Mouse (Mus musculus) MEL (cell line): Measurements from ENCODE around the gene Edil3.

Source experiments
- CTCF ChIP-seq, 3 experiments: IDR thresholded peaks in 2 of 3; conservative IDR thresholded peaks in 1 of 3; 2 replicates each; pipeline ENCODE4 v1.5.1; 2011 to 2012; ENCODE audit warnings: low read length in 3 of 3, low read depth in 2 of 3, mild to moderate bottlenecking in 2 of 3, improper control_type of control experiment in 1 of 3, inconsistent platforms in 1 of 3, mixed read lengths in 1 of 3, moderate library complexity in 1 of 3; ENCODE audit not compliant: control insufficient read depth in 1 of 3, insufficient read depth in 1 of 3, poor library complexity in 1 of 3, severe bottlenecking in 1 of 3
- E2F4 ChIP-seq: IDR thresholded peaks from 2 replicates; pipeline ENCODE4 v1.6.1; 2011; ENCODE audit warnings: low read depth, low read length, improper control_type of control experiment, borderline replicate concordance
- ELF1 ChIP-seq: IDR thresholded peaks from 2 replicates; pipeline ENCODE4 v1.6.1; 2014; ENCODE audit warnings: low read depth, mild to moderate bottlenecking, inconsistent platforms, low read length, improper control_type of control experiment, moderate library complexity
- EP300 ChIP-seq, 2 experiments: IDR thresholded peaks; 2 replicates each; pipeline ENCODE4 v1.6.1; 2011; ENCODE audit warnings: improper control_type of control experiment in 2 of 2, low read length in 2 of 2, low read depth in 1 of 2, mild to moderate bottlenecking in 1 of 2
- MEF2A ChIP-seq: IDR thresholded peaks from 2 replicates; pipeline ENCODE4 v1.6.1; 2014; ENCODE audit warnings: low read depth, mild to moderate bottlenecking, inconsistent platforms, low read length, improper control_type of control experiment; ENCODE audit not compliant: poor library complexity, insufficient replicate concordance, severe bottlenecking; ENCODE audit errors: extremely low read depth
- MYC ChIP-seq: IDR thresholded peaks from 2 replicates; pipeline ENCODE4 v1.6.1; 2011; ENCODE audit warnings: low read depth, mild to moderate bottlenecking, low read length, improper control_type of control experiment, moderate library complexity
- NRF1 ChIP-seq: IDR thresholded peaks from 2 replicates; pipeline ENCODE4 v1.6.1; 2014; ENCODE audit warnings: low read depth, mild to moderate bottlenecking, inconsistent platforms, low read length, improper control_type of control experiment, moderate library complexity; ENCODE audit not compliant: poor library complexity, insufficient read depth, severe bottlenecking
- POLR2A ChIP-seq, 2 experiments: IDR thresholded peaks; 2 replicates each; pipeline ENCODE4 v1.6.1; 2011 to 2012; ENCODE audit warnings: low read length in 2 of 2, mild to moderate bottlenecking in 2 of 2, control low read depth in 1 of 2, improper control_type of control experiment in 1 of 2, low read depth in 1 of 2, moderate library complexity in 1 of 2; ENCODE audit not compliant: control insufficient read depth in 1 of 2, insufficient read depth in 1 of 2, poor library complexity in 1 of 2
- RCOR1 ChIP-seq: IDR thresholded peaks from 2 replicates; pipeline ENCODE4 v1.6.1; 2012; ENCODE audit warnings: low read depth, mild to moderate bottlenecking, inconsistent platforms, low read length, improper control_type of control experiment
- TCF12 ChIP-seq: IDR thresholded peaks from 2 replicates; pipeline ENCODE4 v1.6.1; 2014; ENCODE audit warnings: low read depth, mild to moderate bottlenecking, inconsistent platforms, low read length, improper control_type of control experiment, moderate library complexity
- UBTF ChIP-seq: IDR thresholded peaks from 2 replicates; pipeline ENCODE4 v1.6.1; 2012; ENCODE audit warnings: low read depth, mild to moderate bottlenecking, inconsistent platforms, low read length, improper control_type of control experiment, moderate library complexity, borderline replicate concordance; ENCODE audit not compliant: insufficient read depth
- USF1 ChIP-seq: IDR thresholded peaks from 2 replicates; pipeline ENCODE4 v1.6.1; 2014; ENCODE audit warnings: low read depth, mild to moderate bottlenecking, inconsistent platforms, low read length, improper control_type of control experiment, moderate library complexity
- ZC3H11A ChIP-seq: IDR thresholded peaks from 2 replicates; pipeline ENCODE4 v1.6.1; 2012; ENCODE audit warnings: low read depth, mild to moderate bottlenecking, inconsistent platforms, low read length, improper control_type of control experiment

GRCm38 (mm10) chr13:89256906-89257305 is 435.6 kb downstream of the Edil3 start:
- TF ChIP-seq EP300 (IDR thresholded peaks at IDR 0.05; ENCODE audit: low read depth in 1 of 2, low read length in 2 of 2), result no peak
- no peak for TF ChIP-seq CTCF (IDR thresholded peaks at IDR 0.05 in 2 of 3, conservative IDR thresholded peaks at IDR 0.05 in 1 of 3; ENCODE audit: control insufficient read depth in 1 of 3, insufficient read depth in 1 of 3, low read depth in 2 of 3, low read length in 3 of 3, poor library complexity in 1 of 3, severe bottlenecking in 1 of 3)
- TF ChIP-seq POLR2A (IDR thresholded peaks at IDR 0.05; ENCODE audit: control insufficient read depth in 1 of 2, insufficient read depth in 1 of 2, low read depth in 1 of 2, low read length in 2 of 2, poor library complexity in 1 of 2), result no peak
- no peak for TF ChIP-seq MYC
- no peak for TF ChIP-seq UBTF
- TF ChIP-seq RCOR1, result no peak
- TF ChIP-seq TCF12, result no peak
- no peak for TF ChIP-seq USF1
- TF ChIP-seq ELF1, result no peak
- TF ChIP-seq E2F4, result no peak
- no peak for TF ChIP-seq NRF1
- no peak for TF ChIP-seq ZC3H11A
- TF ChIP-seq MEF2A, result no peak
